In the genomic region with DNA sequence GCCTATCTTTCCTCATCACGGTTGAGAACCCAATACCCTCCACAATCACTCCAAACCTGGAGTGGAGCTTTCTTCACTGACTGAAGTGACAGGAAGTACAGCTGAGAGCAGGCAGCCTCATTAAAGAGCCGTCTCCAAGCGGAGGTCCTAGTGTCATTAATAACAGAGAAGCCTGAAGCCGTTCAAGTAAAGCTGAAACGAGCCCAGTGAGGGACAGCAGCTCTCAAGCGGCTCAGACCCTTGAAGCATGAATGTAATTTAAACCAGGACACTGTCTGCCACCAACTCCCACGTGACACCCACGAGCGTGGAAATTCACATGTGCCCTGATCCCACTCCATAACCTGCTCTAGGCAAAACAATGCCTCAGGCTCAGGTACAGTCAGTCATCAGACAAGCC, we compare ENCODE assay signal across 15 mouse cellular contexts. TPM values are rescaled to one million over a fixed set of nuclear protein-coding genes. Genes with fewer than 3 reads are reported as not detected.
DNase-seq lines count a peak whose midpoint lies in the region; ATAC-seq and TF ChIP-seq lines count a peak whose summit lies in the region.
"Had no signal": no experiment of that assay in that cellular context is flagged by ENCODE, and none has a peak within 500 bp of the region (broad histone marks: within the 10 kb centered on the region; RNA-seq: fewer than 3 reads in every experiment).

No protein-coding gene starts in this region.

- no peaks in the 10 kb centered on the region for H3K9me3 ChIP-seq in embryonic facial prominence, embryonic 15.5 days (replicated peaks)
- no peaks in the 10 kb centered on the region for H3K9me3 ChIP-seq in embryonic facial prominence, embryonic 10.5 days
- H3K9me3 ChIP-seq in kidney, postnatal 0 days (replicated peaks; ENCODE audit: low read length): no peaks in the 10 kb centered on the region
- no peaks in the 10 kb centered on the region for H3K9me3 ChIP-seq in hindbrain, embryonic 12.5 days (replicated peaks)
- H3K9me3 ChIP-seq in midbrain, embryonic 16.5 days (replicated peaks; ENCODE audit: control insufficient read depth, low read length, poor library complexity, severe bottlenecking): no peaks in the 10 kb centered on the region
- H3K9me3 ChIP-seq in intestine, embryonic 15.5 days: no peaks in the 10 kb centered on the region
- H3K9me3 ChIP-seq: embryonic facial prominence, embryonic 13.5 days had no signal

- 0 out of 2 replicates have a peak overlapping the region, but pooled peaks have one; percentile 8 for H3K27ac ChIP-seq in embryonic facial prominence, embryonic 15.5 days (replicated peaks)
- H3K27ac ChIP-seq in embryonic facial prominence, embryonic 10.5 days (replicated peaks): no peak overlapping the region; the same call in 1 of the 2 replicates
- peak overlapping the region; percentile 36; the same call in 1 of the 2 replicates for H3K27ac ChIP-seq in kidney, postnatal 0 days
- peak overlapping the region; percentile 49 for H3K27ac ChIP-seq in hindbrain, embryonic 12.5 days
- H3K27ac ChIP-seq in midbrain, embryonic 16.5 days (ENCODE audit: low read length): peak overlapping the region; percentile 43; the same call in 1 of the 2 replicates
- H3K27ac ChIP-seq in intestine, embryonic 15.5 days: no peak overlapping the region
- H3K27ac ChIP-seq: embryonic facial prominence, embryonic 13.5 days; layer of hippocampus, adult 2 months; left cerebral cortex, adult 2 months; macrophage had no signal

- DNase-seq in embryonic facial prominence, embryonic 10.5 days (ENCODE audit: low spot score): no peak
- peak; percentile 67 for DNase-seq in kidney, postnatal 0 days (ENCODE audit: low spot score)
- no peak for DNase-seq in kidney, postnatal 14 days
- no peak for DNase-seq in Muller cell, postnatal 12 days (ENCODE audit: inconsistent ontology term)
- DNase-seq: cerebellum, adult 9-11 months; liver, postnatal 0 days had no signal

- no peaks in the 10 kb centered on the region for H3K36me3 ChIP-seq in embryonic facial prominence, embryonic 15.5 days
- H3K36me3 ChIP-seq in embryonic facial prominence, embryonic 10.5 days (replicated peaks): peaks cover 11% of the 10 kb centered on the region
- H3K36me3 ChIP-seq in kidney, postnatal 0 days (ENCODE audit: insufficient read depth, low read length): no peaks in the 10 kb centered on the region
- no peaks in the 10 kb centered on the region for H3K36me3 ChIP-seq in hindbrain, embryonic 12.5 days
- no peaks in the 10 kb centered on the region for H3K36me3 ChIP-seq in midbrain, embryonic 16.5 days (ENCODE audit: control insufficient read depth, insufficient read depth, low read length)
- no peaks in the 10 kb centered on the region for H3K36me3 ChIP-seq in intestine, embryonic 15.5 days
- H3K36me3 ChIP-seq: embryonic facial prominence, embryonic 13.5 days had no signal

- no peaks in the 10 kb centered on the region for H3K27me3 ChIP-seq in embryonic facial prominence, embryonic 15.5 days
- no peaks in the 10 kb centered on the region for H3K27me3 ChIP-seq in embryonic facial prominence, embryonic 10.5 days (replicated peaks; ENCODE audit: low read depth, poor library complexity, severe bottlenecking)
- H3K27me3 ChIP-seq in kidney, postnatal 0 days (ENCODE audit: insufficient read depth, low read length): no peaks in the 10 kb centered on the region
- no peaks in the 10 kb centered on the region for H3K27me3 ChIP-seq in hindbrain, embryonic 12.5 days
- H3K27me3 ChIP-seq in midbrain, embryonic 16.5 days (ENCODE audit: control insufficient read depth, insufficient read depth, low read depth, low read length): no peaks in the 10 kb centered on the region
- no peaks in the 10 kb centered on the region for H3K27me3 ChIP-seq in intestine, embryonic 15.5 days (replicated peaks)
- H3K27me3 ChIP-seq: embryonic facial prominence, embryonic 13.5 days had no signal

- no peak for ATAC-seq in embryonic facial prominence, embryonic 15.5 days (ENCODE audit: insufficient number of reproducible peaks, low FRiP score, low TSS enrichment, low read depth)
- ATAC-seq in kidney, postnatal 0 days (replicated peaks; ENCODE audit: low FRiP score, low read depth): peak; percentile 35; the same call in 1 of the 2 replicates
- ATAC-seq in hindbrain, embryonic 12.5 days (ENCODE audit: low FRiP score): peak; percentile 35; the same call in 1 of the 2 replicates
- ATAC-seq in midbrain, embryonic 16.5 days: peak; percentile 47; the same call in 1 of the 2 replicates
- no peak for ATAC-seq in intestine, embryonic 15.5 days
- ATAC-seq: liver, postnatal 0 days had no signal

- no peak for TF ChIP-seq CTCF in kidney, postnatal 0 days (IDR thresholded peaks at IDR 0.05; ENCODE audit: low read depth)

- peaks cover 47% of the 10 kb centered on the region for H3K4me1 ChIP-seq in embryonic facial prominence, embryonic 15.5 days
- peaks cover 57% of the 10 kb centered on the region for H3K4me1 ChIP-seq in embryonic facial prominence, embryonic 10.5 days
- peaks cover 44% of the 10 kb centered on the region for H3K4me1 ChIP-seq in kidney, postnatal 0 days (replicated peaks; ENCODE audit: insufficient read depth, low read length)
- peaks cover 30% of the 10 kb centered on the region for H3K4me1 ChIP-seq in hindbrain, embryonic 12.5 days
- peaks cover 9% of the 10 kb centered on the region for H3K4me1 ChIP-seq in midbrain, embryonic 16.5 days (ENCODE audit: control insufficient read depth, insufficient read depth, low read length)
- peaks cover 22% of the 10 kb centered on the region for H3K4me1 ChIP-seq in intestine, embryonic 15.5 days (replicated peaks)

- 23% methylated on average over 9 of the region's 9 CpGs for WGBS in embryonic facial prominence, embryonic 15.5 days
- WGBS in embryonic facial prominence, embryonic 10.5 days: 42% methylated on average over 9 of the region's 9 CpGs
- 13% methylated on average over 9 of the region's 9 CpGs for WGBS in kidney, postnatal 0 days
- WGBS in hindbrain, embryonic 12.5 days: 31% methylated on average over 9 of the region's 9 CpGs
- WGBS in midbrain, embryonic 16.5 days: 33% methylated on average over 9 of the region's 9 CpGs
- 36% methylated on average over 9 of the region's 9 CpGs for WGBS in intestine, embryonic 15.5 days

- no peak overlapping the region for H3K4me3 ChIP-seq in embryonic facial prominence, embryonic 15.5 days (replicated peaks)
- no peak overlapping the region for H3K4me3 ChIP-seq in embryonic facial prominence, embryonic 10.5 days
- no peak overlapping the region for H3K4me3 ChIP-seq in kidney, postnatal 0 days (replicated peaks; ENCODE audit: low read depth, low read length)
- no peak overlapping the region for H3K4me3 ChIP-seq in hindbrain, embryonic 12.5 days
- H3K4me3 ChIP-seq in midbrain, embryonic 16.5 days (ENCODE audit: low read depth, low read length): no peak overlapping the region
- no peak overlapping the region for H3K4me3 ChIP-seq in intestine, embryonic 15.5 days (replicated peaks)
- H3K4me3 ChIP-seq: embryonic facial prominence, embryonic 13.5 days; layer of hippocampus, adult 2 months; left cerebral cortex, adult 2 months; myocyte had no signal

- H3K9ac ChIP-seq in embryonic facial prominence, embryonic 15.5 days: no peak overlapping the region
- H3K9ac ChIP-seq in kidney, postnatal 0 days (ENCODE audit: low read depth, low read length): no peak overlapping the region
- H3K9ac ChIP-seq in hindbrain, embryonic 12.5 days: no peak overlapping the region
- no peak overlapping the region for H3K9ac ChIP-seq in midbrain, embryonic 16.5 days (ENCODE audit: low read depth, low read length)
- H3K9ac ChIP-seq in intestine, embryonic 15.5 days: no peak overlapping the region
- H3K9ac ChIP-seq: embryonic facial prominence, embryonic 13.5 days; liver, postnatal 0 days had no signal

- no peak overlapping the region for H3K4me2 ChIP-seq in embryonic facial prominence, embryonic 15.5 days (replicated peaks)
- no peak overlapping the region for H3K4me2 ChIP-seq in kidney, postnatal 0 days (ENCODE audit: low read length)
- no peak overlapping the region for H3K4me2 ChIP-seq in hindbrain, embryonic 12.5 days (replicated peaks)
- H3K4me2 ChIP-seq in midbrain, embryonic 16.5 days (ENCODE audit: low read length): no peak overlapping the region
- H3K4me2 ChIP-seq in intestine, embryonic 15.5 days (replicated peaks): no peak overlapping the region
- H3K4me2 ChIP-seq: embryonic facial prominence, embryonic 13.5 days had no signal

RNA-seq across cellular contexts. Expression of a gene that starts 29.7 kb away (rescaled TPM):
- 52.3 and 59.9 TPM in 2 replicates for polyA plus RNA-seq in embryonic facial prominence, embryonic 15.5 days (2015; fragmentation: Nextera tagmentation; extraction: Ambion mirVana)
- polyA plus RNA-seq in embryonic facial prominence, embryonic 10.5 days (2016; fragmentation: Nextera tagmentation; extraction: Ambion mirVana): 56.0 and 56.5 TPM in 2 replicates
- 20.4 and 23.3 TPM in 2 replicates for polyA plus RNA-seq in kidney, postnatal 0 days (2015; fragmentation: Nextera tagmentation; extraction: Ambion mirVana)
- 54.9 and 58.4 TPM in 2 replicates for polyA plus RNA-seq in hindbrain, embryonic 12.5 days (2016; fragmentation: Nextera tagmentation; extraction: Ambion mirVana)
- polyA plus RNA-seq in midbrain, embryonic 16.5 days (2015; fragmentation: Nextera tagmentation; extraction: Ambion mirVana): 26.6 and 30.1 TPM in 2 replicates
- polyA plus RNA-seq in intestine, embryonic 15.5 days (2015; fragmentation: Nextera tagmentation; extraction: Ambion mirVana): 22.1 and 22.7 TPM in 2 replicates

Comparison
In these comparisons a context has a peak if more than half of its experiments do, and no peak if none do; other contexts are left out.
1. H3K27ac ChIP-seq: peak in embryonic facial prominence, embryonic 15.5 days (single experiment), kidney, postnatal 0 days (single experiment), hindbrain, embryonic 12.5 days (single experiment) and midbrain, embryonic 16.5 days (single experiment); none in embryonic facial prominence, embryonic 10.5 days (single experiment) and intestine, embryonic 15.5 days (single experiment).
2. ATAC-seq: peak in kidney, postnatal 0 days (single experiment), hindbrain, embryonic 12.5 days (single experiment) and midbrain, embryonic 16.5 days (single experiment); none in embryonic facial prominence, embryonic 15.5 days (single experiment) and intestine, embryonic 15.5 days (single experiment).